Mouse (Mus musculus): ENCODE results near the gene Traf3ip3.

DNA sequence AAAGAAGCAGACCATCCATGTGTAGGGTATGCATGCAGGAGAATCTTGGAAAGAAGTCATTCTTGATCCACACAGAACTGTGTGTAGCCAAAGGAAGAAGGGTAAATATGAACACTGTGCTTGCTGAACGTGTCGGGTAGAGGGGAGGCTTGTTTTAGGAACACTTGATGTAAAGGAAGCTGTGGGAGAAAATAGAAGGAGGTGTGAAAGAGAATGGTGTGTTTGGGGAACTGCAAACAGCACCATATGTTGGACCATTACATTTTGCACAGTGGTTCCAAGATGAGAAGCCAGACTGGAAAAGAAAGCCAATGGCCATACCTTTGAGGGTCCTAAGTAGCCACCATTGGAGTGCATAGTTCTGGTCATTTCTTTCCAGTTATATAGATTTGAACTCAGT lies 48.5 kb upstream of the Traf3ip3 start:
- TF ChIP-seq CTCF (IDR thresholded peaks at IDR 0.05; ENCODE audit: extremely low read depth, insufficient read depth, insufficient read length, insufficient replicate concordance): no peak
- no peak for TF ChIP-seq POLR2A (IDR thresholded peaks at IDR 0.05; ENCODE audit: low read depth, low read length)

Measured in spleen, adult 2 months (tissue).